Mouse (Mus musculus) thymus, adult 2 months (tissue): ENCODE data around the gene Capn11. TPM values are rescaled to one million over a fixed set of nuclear protein-coding genes. Genes with fewer than 3 reads are reported as not detected.

Source experiments
- DNase-seq: peaks from one replicate; pipeline ENCODE4 v3.0.0; 2021
- H3K27ac ChIP-seq: fragments of 200-500 bp; 2 replicates; pipeline ENCODE4 v1.5.1; 2012; ENCODE audit warnings: low read length, control low read depth; ENCODE audit not compliant: control insufficient read depth, insufficient read depth
- H3K27me3 ChIP-seq: fragments of 200-500 bp; 2 replicates; pipeline ENCODE4 v1.6.1; 2012; ENCODE audit warnings: mild to moderate bottlenecking, low read length, moderate library complexity, mixed read lengths; ENCODE audit not compliant: control insufficient read depth, insufficient read depth
- H3K36me3 ChIP-seq: fragments of 200-500 bp; 2 replicates; pipeline ENCODE4 v1.6.1; 2012; ENCODE audit warnings: mild to moderate bottlenecking, low read length, moderate library complexity; ENCODE audit not compliant: control insufficient read depth, insufficient read depth
- H3K4me1 ChIP-seq: fragments of 200-500 bp; replicated peaks from 2 replicates; pipeline ENCODE4 v1.6.1; 2012; ENCODE audit warnings: low read length; ENCODE audit not compliant: control insufficient read depth, insufficient read depth
- H3K4me3 ChIP-seq: fragments of 200-500 bp; 2 replicates; pipeline ENCODE4 v1.5.1; 2012; ENCODE audit warnings: mild to moderate bottlenecking, low read length, control low read depth, moderate library complexity; ENCODE audit not compliant: control insufficient read depth, insufficient read depth
- CTCF ChIP-seq: fragments of 200-500 bp; IDR thresholded peaks from 2 replicates; pipeline ENCODE4 v1.5.1; 2012; ENCODE audit warnings: mild to moderate bottlenecking, control low read depth, low read length, moderate library complexity, borderline replicate concordance; ENCODE audit not compliant: control insufficient read depth, poor library complexity, insufficient read depth; ENCODE audit errors: extremely low read depth
- POLR2A ChIP-seq: fragments of 200-500 bp; IDR thresholded peaks from 2 replicates; pipeline ENCODE4 v1.6.1; 2012; ENCODE audit warnings: mild to moderate bottlenecking, low read length, control low read depth, moderate library complexity; ENCODE audit not compliant: control insufficient read depth, poor library complexity, insufficient read depth; ENCODE audit errors: extremely low read depth
- WGBS: fragments of 180-500 bp; shearing (Covaris S2); methylation state at CpG from one replicate; pipeline ENCODE4 v1.1.7; 2018; 5-methylcytosine and 5-hydroxymethylcytosine counted together
- polyA plus RNA-seq: library from polyadenylated mRNA; depleted of rRNA; stranded (reverse); fragments of >200 nt; gene quantifications from 2 replicates; pipeline ENCODE4 v1.2.3, GENCODE M21; 2012

The Capn11 gene
- polyA plus RNA-seq, 1 experiment = 0.09 TPM

- no peak for TF ChIP-seq POLR2A
- TF ChIP-seq CTCF = no peak
- DNase-seq = no peak
- Histone ChIP-seq H3K4me3 (no peak overlapping the region), H3K27me3 (no peaks in the 10 kb centered on the region), H3K36me3 (no peaks in the 10 kb centered on the region), H3K27ac (no peak overlapping the region), H3K4me1 (peaks cover 16% of the 10 kb centered on the region)
- 93% methylated on average over 22 of the region's 22 CpGs for WGBS
Observed at GRCm38 (mm10) chr17:45601325-45601724, 57.8 kb downstream of the Capn11 start.

GRCm38 (mm10) chr17:45600267-45600666, 58.9 kb downstream of the Capn11 start:
- Histone ChIP-seq H3K4me1 (peaks cover 24% of the 10 kb centered on the region), H3K36me3 (no peaks in the 10 kb centered on the region), H3K27me3 (no peaks in the 10 kb centered on the region), H3K4me3 (no peak overlapping the region), H3K27ac (no peak overlapping the region)
- 93% methylated on average over 8 of the region's 8 CpGs for WGBS
- no peak for DNase-seq
- no peak for TF ChIP-seq CTCF
- TF ChIP-seq POLR2A = no peak

GRCm38 (mm10) chr17:45599446-45600242, 59.5 kb downstream of the Capn11 start, which contains the start of gene Slc29a1:
Slc29a1 (minus strand) TSS chr17:45599606.
- no peak for DNase-seq
- 28% methylated on average over 32 of the region's 32 CpGs for WGBS
- no peak for TF ChIP-seq POLR2A
- TF ChIP-seq CTCF = no peak
- Histone ChIP-seq H3K36me3 (no peaks in the 10 kb centered on the region), H3K27ac (no peak within 1 kb of the TSS), H3K4me3 (no peak within 1 kb of the TSS), H3K4me1 (peaks cover 28% of the 10 kb centered on the region), H3K27me3 (no peaks in the 10 kb centered on the region)

- Histone ChIP-seq H3K27ac (no peak overlapping the region), H3K27me3 (no peaks in the 10 kb centered on the region), H3K4me3 (no peak overlapping the region), H3K36me3 (no peaks in the 10 kb centered on the region), H3K4me1 (peaks cover 34% of the 10 kb centered on the region)
- TF ChIP-seq CTCF = no peak
- TF ChIP-seq POLR2A = no peak
- DNase-seq = no peak
- WGBS = 91% methylated on average over 3 of the region's 3 CpGs
Observed at GRCm38 (mm10) chr17:45598891-45599290, 60.2 kb downstream of the Capn11 start.

- TF ChIP-seq CTCF = no peak
- no peak overlapping the region for H3K27ac ChIP-seq
- no peak overlapping the region for H3K4me3 ChIP-seq
- no peaks in the 10 kb centered on the region for H3K36me3 ChIP-seq
- no peaks in the 10 kb centered on the region for H3K27me3 ChIP-seq
- no peak for DNase-seq
- 100% methylated on average over 2 of the region's 2 CpGs for WGBS
- H3K4me1 ChIP-seq = peaks cover 39% of the 10 kb centered on the region
Observed at GRCm38 (mm10) chr17:45598376-45598775, 60.7 kb downstream of the Capn11 start.

- Histone ChIP-seq H3K27ac (no peak overlapping the region), H3K27me3 (no peaks in the 10 kb centered on the region), H3K4me1 (peaks cover 45% of the 10 kb centered on the region), H3K4me3 (no peak overlapping the region), H3K36me3 (no peaks in the 10 kb centered on the region)
- DNase-seq = no peak
- 10% methylated on average over 3 of the region's 3 CpGs for WGBS
- TF ChIP-seq CTCF (no peak), POLR2A (no peak)
Observed at GRCm38 (mm10) chr17:45597787-45598186, 61.3 kb downstream of the Capn11 start.
